Mouse (Mus musculus) B cell, adult 2 months (primary cell): ENCODE results near the gene Rnf123.

Experiments used
- DNase-seq, 2 experiments: peaks; one replicate each; pipeline ENCODE4 v3.0.0; 2022

Rnf123 gene

DNA sequence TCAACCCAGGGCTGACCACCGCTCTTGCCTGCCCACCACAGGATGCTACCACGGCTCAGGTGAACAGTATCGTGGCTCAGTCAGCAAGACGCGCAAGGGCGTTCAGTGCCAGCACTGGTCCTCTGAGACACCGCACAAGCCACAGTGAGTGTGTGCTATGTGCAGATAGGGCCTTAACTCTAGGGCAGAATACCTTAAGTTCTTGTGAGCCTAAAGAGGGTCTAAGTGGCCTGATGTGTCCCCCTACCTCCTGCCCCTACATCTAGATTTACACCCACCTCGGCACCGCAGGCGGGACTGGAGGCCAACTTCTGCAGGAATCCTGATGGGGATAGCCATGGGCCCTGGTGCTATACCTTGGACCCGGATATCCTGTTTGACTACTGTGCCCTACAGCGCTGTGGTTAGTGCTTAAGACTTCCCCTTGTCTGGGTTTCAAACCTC lies at the start of gene Rnf123:
Rnf123 (minus strand) TSS at position 359 of the 444 bp plus-strand sequence.
- peak; percentile 36 to 41 for DNase-seq

DNA sequence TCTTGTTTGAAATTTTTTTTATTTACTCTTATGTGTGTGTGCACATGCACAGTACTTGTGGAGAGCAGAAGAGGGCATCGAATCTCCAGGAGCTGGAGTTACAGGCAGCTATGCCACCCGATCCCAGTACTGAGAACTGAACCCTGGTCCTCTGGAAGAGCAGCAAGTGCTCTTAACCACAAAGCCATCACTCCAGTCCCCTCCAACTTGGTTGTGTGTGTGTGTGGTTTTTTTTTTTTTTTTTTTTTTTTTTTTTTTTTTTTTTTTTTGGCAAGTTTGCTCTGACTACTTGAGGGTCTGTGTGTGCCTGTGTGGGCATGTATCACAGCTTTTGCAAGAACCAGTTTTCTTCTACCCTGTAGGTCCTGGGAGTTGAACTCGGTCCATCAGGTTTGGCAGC lies 49.2 kb upstream of the Rnf123 start:
- no peak for DNase-seq

GRCm38 (mm10) chr9:108131502-108131901 lies 48.4 kb upstream of the Rnf123 start:
- DNase-seq: no peak

GRCm38 (mm10) chr9:108129042-108129948 lies 46.1 kb upstream of the Rnf123 start:
- no peak for DNase-seq

DNA sequence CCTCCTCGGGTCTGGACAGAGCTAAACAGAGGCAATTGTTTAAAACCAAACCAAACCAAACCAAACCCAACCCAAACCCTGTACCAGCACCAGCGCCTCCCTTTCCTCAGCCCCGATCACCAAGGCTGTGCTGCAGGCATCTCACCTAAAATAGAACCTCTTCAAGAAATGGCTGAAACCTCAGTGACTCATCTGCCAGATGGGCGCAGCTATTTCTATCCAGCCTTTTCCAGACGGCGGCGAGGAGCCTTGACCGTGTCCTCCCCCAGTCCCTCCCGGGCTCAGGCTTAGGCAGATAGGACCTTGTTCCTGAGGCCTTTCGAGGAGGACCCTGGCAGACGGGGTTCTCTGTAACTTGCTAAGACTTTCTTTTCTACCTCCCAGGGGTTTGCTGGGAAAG lies 45.1 kb upstream of the Rnf123 start:
- no peak for DNase-seq

DNA sequence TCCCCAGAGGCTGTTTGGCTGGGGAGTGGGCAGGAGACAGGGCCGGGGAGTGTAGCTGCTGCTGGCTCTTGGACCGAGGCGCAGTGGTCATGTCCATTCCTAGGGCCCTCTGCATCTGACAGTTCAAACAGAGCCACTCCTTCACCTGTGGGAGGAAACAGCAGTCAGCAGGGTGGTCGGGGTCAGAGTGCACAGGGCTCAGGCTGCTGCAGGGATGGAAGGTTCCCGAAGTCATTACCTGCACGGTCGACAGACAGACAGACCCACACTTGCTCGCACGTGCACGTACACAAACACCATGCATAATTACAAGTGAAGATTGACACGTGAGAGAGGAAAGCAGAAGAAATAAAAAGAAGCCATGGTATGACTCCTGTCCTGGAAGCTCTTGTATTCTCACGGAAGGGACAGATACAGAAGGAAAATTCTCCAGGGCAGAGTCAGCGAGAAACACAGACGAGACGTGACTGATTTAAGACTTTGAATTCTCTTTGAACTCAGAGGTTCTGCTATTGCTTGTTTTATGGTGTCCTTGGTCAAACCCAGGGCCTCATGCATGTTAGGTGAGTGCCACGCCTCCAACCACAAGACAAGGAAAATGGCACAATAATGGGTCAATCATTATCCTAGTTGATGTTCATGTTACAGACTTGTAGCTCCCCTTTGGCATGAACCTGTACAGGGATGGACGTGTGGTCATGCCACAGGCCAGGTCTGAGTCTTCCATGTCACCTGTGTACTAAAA lies 43.5 kb upstream of the Rnf123 start:
- no peak for DNase-seq

DNA sequence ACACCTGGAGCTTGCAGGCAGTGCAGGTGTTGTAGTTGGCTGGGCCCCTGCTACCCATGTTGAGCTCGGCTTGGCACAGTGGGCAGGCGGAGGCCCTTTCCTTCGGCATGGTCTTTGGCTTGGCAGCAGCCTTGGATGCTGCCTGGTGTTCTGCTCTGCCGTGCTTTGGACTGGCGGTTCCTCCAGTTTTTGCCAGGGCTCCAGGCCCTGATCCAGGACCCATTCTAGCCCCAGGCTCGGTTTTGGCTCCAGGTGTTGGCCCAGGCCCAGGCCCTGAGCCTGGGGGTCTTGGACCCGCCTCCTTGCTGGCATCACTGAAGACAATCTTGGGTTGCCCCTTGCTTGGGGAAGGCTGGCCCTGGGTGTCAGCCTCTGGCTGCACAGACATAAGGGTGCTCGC lies 42.6 kb upstream of the Rnf123 start:
- DNase-seq: no peak

DNA sequence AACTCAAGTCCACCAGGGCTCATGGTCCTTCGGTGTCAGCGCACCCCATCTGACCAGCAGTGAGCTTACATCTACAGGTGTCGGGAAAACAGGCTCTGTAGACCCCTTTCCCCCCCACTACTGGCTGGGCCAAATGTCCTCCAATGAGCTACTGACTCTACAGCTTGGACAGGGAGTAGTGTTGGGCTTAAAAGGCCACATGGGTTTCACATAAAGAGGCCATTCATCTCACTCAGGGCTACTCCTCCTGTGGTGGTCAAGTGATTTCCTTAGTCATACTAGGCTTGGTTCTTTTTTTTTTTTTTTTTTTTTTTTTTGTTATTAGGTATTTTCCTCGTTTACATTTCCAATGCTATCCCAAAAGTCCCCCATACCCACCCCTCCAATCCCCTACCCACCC lies 40.8 kb upstream of the Rnf123 start:
- DNase-seq: no peak

- no peak for DNase-seq
Measured at GRCm38 (mm10) chr9:108121170-108121969, 38.2 kb upstream of the Rnf123 start.

DNA sequence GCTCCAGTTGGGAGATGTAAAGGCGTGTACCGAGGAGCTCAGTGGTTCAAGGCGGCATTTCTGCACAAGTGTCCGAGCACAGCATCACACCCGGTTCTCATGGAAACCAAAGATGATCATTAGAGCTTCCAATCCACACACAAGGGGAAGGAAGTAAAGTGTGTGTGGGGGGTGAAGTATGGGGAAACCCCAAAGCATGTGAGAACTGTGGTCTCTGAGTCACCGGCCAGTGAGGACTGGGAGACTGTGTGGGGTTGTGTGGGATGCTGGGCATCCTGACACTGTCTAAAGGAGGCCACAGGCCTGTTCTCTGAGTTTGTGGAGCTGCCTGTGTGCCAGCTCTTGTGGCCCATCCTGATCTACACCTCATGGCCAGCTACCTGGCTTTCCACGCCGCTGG lies 37.5 kb upstream of the Rnf123 start:
- DNase-seq: peak; percentile 59 to 71

DNA sequence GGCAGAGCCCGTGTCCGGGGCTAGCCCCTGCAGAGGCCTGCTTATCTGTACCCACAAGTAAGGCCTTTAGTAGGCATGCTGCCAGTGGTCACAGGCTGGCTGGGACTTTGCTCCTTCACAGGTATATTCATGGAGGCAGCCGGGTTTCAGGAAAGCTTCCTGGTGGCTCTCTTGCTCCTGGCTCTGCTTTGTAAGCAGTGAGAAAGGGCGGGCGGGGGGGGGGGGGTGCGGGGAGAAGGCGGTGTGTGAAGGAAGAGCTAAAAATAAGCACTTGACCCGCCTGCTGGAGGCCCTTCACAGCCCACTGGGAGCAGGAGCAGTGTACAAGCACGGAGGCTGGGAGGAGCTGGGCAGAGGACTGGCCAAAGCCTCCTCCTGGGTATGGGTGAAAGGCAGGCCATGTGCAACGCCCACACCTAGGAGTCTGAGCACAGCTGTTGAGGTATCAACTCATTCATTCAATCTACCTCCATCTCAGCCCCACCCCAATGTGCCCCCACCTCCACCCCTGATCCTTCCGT lies 36.8 kb upstream of the Rnf123 start:
- no peak for DNase-seq

DNA sequence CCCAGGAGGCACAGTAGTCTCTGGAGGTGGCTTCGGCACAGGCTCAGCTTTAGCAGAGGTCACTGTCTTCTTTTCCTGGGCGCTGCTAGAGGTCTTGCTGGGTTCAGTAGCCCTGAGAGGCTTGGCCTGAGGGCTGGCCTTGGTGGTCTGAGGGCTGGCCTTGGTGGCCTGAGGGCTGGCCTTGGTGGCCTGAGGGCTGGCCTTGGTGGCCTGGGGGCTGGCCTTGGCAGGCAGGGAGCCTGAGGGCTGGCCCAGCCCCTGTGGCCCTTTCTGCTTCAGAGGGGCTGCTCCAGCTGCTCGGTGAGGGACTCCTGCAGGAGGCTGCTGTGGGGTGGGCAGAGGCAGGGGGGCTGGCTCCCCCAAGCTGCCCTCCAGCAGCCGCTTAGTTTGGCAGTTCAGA lies 34.0 kb upstream of the Rnf123 start:
- DNase-seq: no peak

GRCm38 (mm10) chr9:108115290-108116077 lies 32.3 kb upstream of the Rnf123 start:
- DNase-seq: no peak

DNA sequence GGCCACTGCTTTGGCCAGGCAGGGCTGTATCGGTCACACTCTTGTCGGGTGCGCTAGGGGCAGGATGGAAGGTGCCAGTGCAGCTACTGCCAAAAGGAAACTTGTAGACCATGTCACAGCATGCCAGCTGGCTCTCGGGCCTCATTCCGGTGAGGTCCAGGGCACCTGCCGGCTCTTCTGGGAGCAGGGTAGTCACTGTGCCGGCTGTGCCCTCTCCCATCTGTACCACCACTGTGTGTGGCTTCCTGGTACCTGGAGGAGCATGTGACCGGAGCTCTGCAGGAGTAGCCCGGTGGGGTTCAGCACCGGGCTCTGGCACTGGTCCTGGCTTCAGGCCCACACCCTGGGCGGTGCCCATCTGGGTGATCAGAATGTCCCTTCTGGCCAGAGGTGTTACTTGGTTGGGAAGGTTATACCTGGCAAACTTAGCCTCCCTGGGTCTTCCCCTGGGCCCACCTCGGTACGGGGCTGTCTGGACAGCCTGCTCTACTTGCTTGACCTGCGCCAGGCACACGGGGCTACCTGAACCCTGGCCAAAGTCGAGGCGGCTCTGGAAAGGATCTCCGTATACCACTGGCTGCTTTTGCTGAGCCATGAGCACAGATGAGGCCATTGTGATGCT lies 29.7 kb upstream of the Rnf123 start:
- DNase-seq: no peak

GRCm38 (mm10) chr9:108111593-108112121 lies 28.5 kb upstream of the Rnf123 start:
- no peak for DNase-seq

DNA sequence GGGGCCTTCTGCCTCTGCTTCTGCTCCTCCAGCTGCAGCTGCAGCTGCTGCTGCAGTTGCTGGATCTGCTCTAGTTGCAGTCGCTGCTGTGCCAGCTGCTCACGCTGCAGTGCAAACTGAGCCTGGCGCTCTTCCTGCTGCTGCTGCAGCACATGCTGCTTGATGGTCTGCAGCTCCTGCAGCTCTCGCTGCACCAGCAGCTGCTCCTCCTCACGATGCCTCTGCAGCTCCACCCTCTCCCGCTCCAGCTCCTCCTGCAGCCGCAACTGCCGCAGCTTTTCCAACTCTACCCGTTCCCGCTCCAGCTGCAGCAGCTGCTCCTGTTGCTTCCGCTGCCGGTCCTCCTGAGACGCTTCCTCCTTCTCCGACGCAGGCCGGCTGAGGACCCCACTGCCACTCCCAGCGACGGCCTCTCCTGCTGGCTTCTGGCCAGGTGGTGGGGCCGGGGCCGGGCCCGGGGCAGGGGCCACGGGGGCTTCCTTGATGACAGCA lies 28.0 kb upstream of the Rnf123 start:
- DNase-seq: no peak

GRCm38 (mm10) chr9:108110160-108110559 lies 27.0 kb upstream of the Rnf123 start:
- no peak for DNase-seq

GRCm38 (mm10) chr9:108107867-108108266 lies 24.7 kb upstream of the Rnf123 start:
- no peak for DNase-seq

- DNase-seq: no peak
Measured at GRCm38 (mm10) chr9:108106090-108106489, 22.9 kb upstream of the Rnf123 start.

GRCm38 (mm10) chr9:108105549-108105863 lies 22.4 kb upstream of the Rnf123 start:
- DNase-seq: no peak
